Mouse (Mus musculus): ENCODE data around the gene Rara.

- TF ChIP-seq CTCF (IDR thresholded peaks at IDR 0.05; ENCODE audit: insufficient read depth, low read length) (no peak), POLR2A (IDR thresholded peaks at IDR 0.05; ENCODE audit: borderline replicate concordance, extremely low read depth, low read depth, low read length) (no peak)
These were observed 8.6 kb upstream of the Rara start for GRCm38 (mm10) chr11:98919009-98919408.
